Comparison of ENCODE assay signal across 19 mouse cellular contexts in the genomic region with DNA sequence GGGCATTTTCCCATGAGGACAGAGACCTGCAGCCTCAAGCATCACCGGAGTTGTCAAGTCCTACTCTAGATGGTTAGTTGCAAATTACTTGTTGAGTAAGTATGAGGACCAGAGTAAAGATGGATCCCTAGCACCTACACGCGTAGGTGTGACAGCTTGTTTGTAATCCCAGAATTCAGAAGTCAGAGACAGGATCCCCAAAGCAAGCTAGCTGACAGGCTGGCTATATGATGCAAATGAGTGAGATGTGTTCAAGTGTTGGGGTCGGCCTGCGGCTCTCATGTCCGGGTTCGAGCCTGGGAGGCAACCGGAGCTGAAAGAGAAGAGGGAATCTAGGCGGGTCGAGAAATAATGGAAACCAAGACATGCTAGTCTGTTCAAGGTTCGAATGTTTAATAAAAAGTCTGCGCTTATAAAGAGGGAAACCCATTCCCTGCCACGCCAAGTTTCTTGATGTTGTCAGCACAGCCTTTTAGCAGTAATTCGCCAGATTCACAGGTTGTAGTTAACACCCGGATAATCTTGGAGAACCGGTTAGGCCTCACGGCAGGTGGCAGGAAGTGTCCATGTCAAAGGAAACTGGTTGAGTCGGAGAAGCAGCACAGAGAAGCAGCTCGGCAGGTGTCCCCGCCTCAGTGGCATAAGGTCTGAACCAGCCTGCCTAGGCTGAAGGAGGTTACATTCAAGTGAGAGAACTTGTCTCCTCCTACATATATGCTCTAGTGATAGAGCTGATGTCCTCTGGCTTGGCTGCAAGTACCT. TPM values are rescaled to one million over a fixed set of nuclear protein-coding genes. Genes with fewer than 3 reads are reported as not detected.
A peak's percentile ranks its signal among the peaks of the same experiment; 100 is the strongest.
DNase-seq lines count a peak whose midpoint lies in the region; ATAC-seq lines count a peak whose summit lies in the region.
"Had no signal": no experiment of that assay in that cellular context is flagged by ENCODE, and none has a peak within 500 bp of the region (broad histone marks: within the 10 kb centered on the region; RNA-seq: fewer than 3 reads in every experiment).

No protein-coding gene starts in this region.

- no peak overlapping the region for H3K9ac ChIP-seq in heart, embryonic 16.5 days (ENCODE audit: low read length)
- no peak overlapping the region for H3K9ac ChIP-seq in embryonic facial prominence, embryonic 11.5 days (replicated peaks; ENCODE audit: low read length)
- no peak overlapping the region for H3K9ac ChIP-seq in stomach, embryonic 15.5 days
- H3K9ac ChIP-seq: hindbrain, embryonic 12.5 days; neural tube, embryonic 13.5 days had no signal

- H3K9me3 ChIP-seq in heart, embryonic 16.5 days (replicated peaks; ENCODE audit: control insufficient read depth, low read length), result no peaks in the 10 kb centered on the region
- no peaks in the 10 kb centered on the region for H3K9me3 ChIP-seq in embryonic facial prominence, embryonic 11.5 days (replicated peaks; ENCODE audit: control insufficient read depth, low read length)
- H3K9me3 ChIP-seq in stomach, embryonic 15.5 days, result no peaks in the 10 kb centered on the region
- H3K9me3 ChIP-seq: hindbrain, embryonic 12.5 days; neural tube, embryonic 13.5 days had no signal

- H3K4me2 ChIP-seq in heart, embryonic 16.5 days (ENCODE audit: low read depth, low read length), result no peak overlapping the region
- H3K4me2 ChIP-seq in embryonic facial prominence, embryonic 11.5 days (ENCODE audit: low read depth, low read length), result no peak overlapping the region
- H3K4me2 ChIP-seq in stomach, embryonic 15.5 days, result no peak overlapping the region
- H3K4me2 ChIP-seq: hindbrain, embryonic 12.5 days; neural tube, embryonic 13.5 days had no signal

- peak overlapping the region; percentile 94 for H3K27ac ChIP-seq in heart, embryonic 16.5 days (ENCODE audit: low read length)
- H3K27ac ChIP-seq in embryonic facial prominence, embryonic 11.5 days (replicated peaks; ENCODE audit: low read depth, low read length), result no peak overlapping the region
- H3K27ac ChIP-seq in stomach, embryonic 15.5 days, result peak overlapping the region; percentile 26; the same call in 1 of the 2 replicates
- H3K27ac ChIP-seq: hindbrain, embryonic 12.5 days; neural tube, embryonic 13.5 days had no signal

- 60% methylated on average over 20 of the region's 20 CpGs for WGBS in heart, embryonic 16.5 days
- 41% methylated on average over 20 of the region's 20 CpGs for WGBS in embryonic facial prominence, embryonic 11.5 days
- 50% methylated on average over 20 of the region's 20 CpGs for WGBS in stomach, embryonic 15.5 days

- peaks cover 54% of the 10 kb centered on the region for H3K36me3 ChIP-seq in heart, embryonic 16.5 days (ENCODE audit: control insufficient read depth, insufficient read depth)
- H3K36me3 ChIP-seq in embryonic facial prominence, embryonic 11.5 days (replicated peaks; ENCODE audit: control insufficient read depth, insufficient read depth, low read depth, low read length), result peaks cover 2% of the 10 kb centered on the region; the same call in 1 of the 2 replicates
- H3K36me3 ChIP-seq in stomach, embryonic 15.5 days, result peaks cover 15% of the 10 kb centered on the region

- no peak overlapping the region for H3K4me3 ChIP-seq in heart, embryonic 16.5 days (ENCODE audit: low read length)
- H3K4me3 ChIP-seq in embryonic facial prominence, embryonic 11.5 days (ENCODE audit: low read depth, low read length), result no peak overlapping the region
- H3K4me3 ChIP-seq in stomach, embryonic 15.5 days (replicated peaks), result no peak overlapping the region
- H3K4me3 ChIP-seq: hindbrain, embryonic 12.5 days; neural tube, embryonic 13.5 days had no signal

- no peak for DNase-seq in heart, adult 9 months (ENCODE audit: low spot score in 2 of 2)
- DNase-seq in R1 (ENCODE audit: low read depth, low spot score), result peak; percentile 95
- DNase-seq in embryonic facial prominence, embryonic 11.5 days (ENCODE audit: low spot score), result peak; percentile 35
- DNase-seq in gastrocnemius, postnatal 14 days, result no peak
- DNase-seq: adrenal gland, adult 8-10 months; cerebellum, adult 9-10 months; gastrocnemius, postnatal 10 days; kidney, adult 2 months; kidney, postnatal 4 days; lung, adult 2 months; retina, postnatal 1 day had no signal

- H3K4me1 ChIP-seq in heart, embryonic 16.5 days (ENCODE audit: control insufficient read depth, insufficient read depth, low read length), result peaks cover 27% of the 10 kb centered on the region
- peaks cover 4% of the 10 kb centered on the region for H3K4me1 ChIP-seq in embryonic facial prominence, embryonic 11.5 days (ENCODE audit: control insufficient read depth, insufficient read depth, low read length)
- H3K4me1 ChIP-seq in stomach, embryonic 15.5 days, result no peaks in the 10 kb centered on the region
- H3K4me1 ChIP-seq: hindbrain, embryonic 12.5 days; neural tube, embryonic 13.5 days had no signal

- H3K27me3 ChIP-seq in heart, embryonic 16.5 days (ENCODE audit: control insufficient read depth, insufficient read depth, low read length), result no peaks in the 10 kb centered on the region
- no peaks in the 10 kb centered on the region for H3K27me3 ChIP-seq in embryonic facial prominence, embryonic 11.5 days (ENCODE audit: control insufficient read depth, insufficient read depth, low read length)
- no peaks in the 10 kb centered on the region for H3K27me3 ChIP-seq in stomach, embryonic 15.5 days (replicated peaks)
- H3K27me3 ChIP-seq: hindbrain, embryonic 12.5 days; neural tube, embryonic 13.5 days had no signal

- intact Hi-C loops in gastrocnemius, postnatal 14 days (cut with DNase I; ENCODE audit: low total_unique reads), result no loop called here

- no peak for ATAC-seq in heart, embryonic 16.5 days (replicated peaks; ENCODE audit: extremely low read depth, insufficient read depth, low FRiP score)
- ATAC-seq in embryonic facial prominence, embryonic 11.5 days (replicated peaks; ENCODE audit: insufficient number of reproducible peaks, low FRiP score, low TSS enrichment, low read depth), result no peak
- ATAC-seq in stomach, embryonic 15.5 days (ENCODE audit: insufficient read depth, low FRiP score, low read depth), result no peak
- ATAC-seq in inflammation-experienced regulatory T-cells, adult 6 months, result no peak
- ATAC-seq: CD4-positive, CD25-positive, alpha-beta regulatory T cell, adult 4 months; forebrain, embryonic 14.5 days had no signal

RNA-seq across cellular contexts. Expression of a gene that starts 18.1 kb away (rescaled TPM):
- polyA plus RNA-seq in heart, embryonic 16.5 days (2015; fragmentation: Nextera tagmentation; extraction: Ambion mirVana), result 490 and 509 TPM in 2 replicates
- 133 and 139 TPM in 2 replicates for polyA plus RNA-seq in embryonic facial prominence, embryonic 11.5 days (2014; fragmentation: Nextera tagmentation; extraction: Ambion mirVana)
- 156 and 196 TPM in 2 replicates for polyA plus RNA-seq in stomach, embryonic 15.5 days (2015; fragmentation: Nextera tagmentation; extraction: Ambion mirVana)
- total RNA-seq in gastrocnemius, postnatal 14 days (2021), result 100 to 1,000 TPM; 258 to 390 TPM
- 100 to 1,000 TPM; 114 to 157 (median 125) TPM for polyA plus RNA-seq in inflammation-experienced regulatory T-cells, adult 6 months (2017; shearing (Covaris generic))

RNA-seq across cellular contexts. Expression of a gene that starts 18.1 kb away (rescaled TPM):
- 349 and 361 TPM in 2 replicates for polyA plus RNA-seq in heart, embryonic 16.5 days (2015; fragmentation: Nextera tagmentation; extraction: Ambion mirVana)
- 101 and 102 TPM in 2 replicates for polyA plus RNA-seq in embryonic facial prominence, embryonic 11.5 days (2014; fragmentation: Nextera tagmentation; extraction: Ambion mirVana)
- polyA plus RNA-seq in stomach, embryonic 15.5 days (2015; fragmentation: Nextera tagmentation; extraction: Ambion mirVana), result 142 and 153 TPM in 2 replicates
- 100 to 1,000 TPM; 271 to 383 TPM for total RNA-seq in gastrocnemius, postnatal 14 days (2021)
- polyA plus RNA-seq in inflammation-experienced regulatory T-cells, adult 6 months (2017; shearing (Covaris generic)), result 10 to 100 TPM; 79.2 to 82.8 (median 79.2) TPM

RNA-seq across cellular contexts. Expression of a gene that starts 32.4 kb away (rescaled TPM):
- polyA plus RNA-seq in heart, embryonic 16.5 days (2015; fragmentation: Nextera tagmentation; extraction: Ambion mirVana), result 0.33 and 0.44 TPM in 2 replicates
- not detected in 2 replicates for polyA plus RNA-seq in embryonic facial prominence, embryonic 11.5 days (2014; fragmentation: Nextera tagmentation; extraction: Ambion mirVana)
- polyA plus RNA-seq in stomach, embryonic 15.5 days (2015; fragmentation: Nextera tagmentation; extraction: Ambion mirVana), result 0.33 and 0.34 TPM in 2 replicates
- total RNA-seq in gastrocnemius, postnatal 14 days (2021), result not detected
- under 1 TPM in 1 of 3 experiments, not detected in 2; 0.32 TPM for polyA plus RNA-seq in inflammation-experienced regulatory T-cells, adult 6 months (2017; shearing (Covaris generic))
- total RNA-seq: adrenal gland, adult 8-10 months; gastrocnemius, postnatal 10 days; megakaryocyte-erythroid progenitor cell, adult 5-6 weeks had no signal
- polyA plus RNA-seq: CD4-positive, CD25-positive, alpha-beta regulatory T cell, adult 4 months; forebrain, embryonic 14.5 days; hindbrain, embryonic 12.5 days; neural tube, embryonic 13.5 days had no signal

RNA-seq across cellular contexts. Expression of a gene that starts 59.3 kb away (rescaled TPM):
- 12.8 and 14.2 TPM in 2 replicates for polyA plus RNA-seq in heart, embryonic 16.5 days (2015; fragmentation: Nextera tagmentation; extraction: Ambion mirVana)
- polyA plus RNA-seq in embryonic facial prominence, embryonic 11.5 days (2014; fragmentation: Nextera tagmentation; extraction: Ambion mirVana), result 18.7 and 19.9 TPM in 2 replicates
- polyA plus RNA-seq in stomach, embryonic 15.5 days (2015; fragmentation: Nextera tagmentation; extraction: Ambion mirVana), result 22.3 and 24.6 TPM in 2 replicates
- 10 to 100 TPM in 1 of 2 experiments, 1 to 10 TPM in 1; 9.0 to 11.2 TPM for total RNA-seq in gastrocnemius, postnatal 14 days (2021)
- 10 to 100 TPM; 18.1 to 26.0 (median 25.3) TPM for polyA plus RNA-seq in inflammation-experienced regulatory T-cells, adult 6 months (2017; shearing (Covaris generic))

Comparison
In these comparisons a context has a peak if more than half of its experiments do, and no peak if none do; other contexts are left out.
1. DNase-seq: peak in R1 (single experiment) and embryonic facial prominence, embryonic 11.5 days (single experiment); none in heart, adult 9 months (0 of 2) and gastrocnemius, postnatal 14 days (single experiment).